ENCODE assay signal across 8 mouse cellular contexts in genomic region chr19:7310704-7311103, GRCm38 (mm10). TPM values are rescaled to one million over a fixed set of nuclear protein-coding genes. Genes with fewer than 3 reads are reported as not detected.
DNase-seq lines count a peak whose midpoint lies in the region; ATAC-seq and TF ChIP-seq lines count a peak whose summit lies in the region.

No protein-coding gene starts in this region.

- DNase-seq in T-cell, adult 2 months (ENCODE audit: low spot score), result peak; percentile 8
- DNase-seq in embryonic facial prominence, embryonic 11.5 days (ENCODE audit: low spot score), result peak; percentile 57
- DNase-seq in kidney, postnatal 14 days, result peak; percentile 84
- peak; percentile 75 for DNase-seq in lung, postnatal 25 days (ENCODE audit: low spot score)
- peak; percentile 57 to 73 for DNase-seq in spleen, postnatal 4 days (ENCODE audit: low spot score in 2 of 2)
- DNase-seq in natural killer cell, adult 2 months (ENCODE audit: low spot score in 2 of 2), result no peak

- H3K36me3 ChIP-seq in ES-Bruce4 (ENCODE audit: control insufficient read depth, insufficient read depth, low read length, poor library complexity, severe bottlenecking), result no peaks in the 10 kb centered on the region
- no peaks in the 10 kb centered on the region for H3K36me3 ChIP-seq in embryonic facial prominence, embryonic 11.5 days (replicated peaks; ENCODE audit: control insufficient read depth, insufficient read depth, low read depth, low read length)
- H3K36me3 ChIP-seq in heart, embryonic 14.5 days (ENCODE audit: control insufficient read depth, insufficient read depth, low read length), result no peaks in the 10 kb centered on the region

- TF ChIP-seq CTCF in ES-Bruce4 (IDR thresholded peaks at IDR 0.05; ENCODE audit: low read depth, low read length), result no peak

- TF ChIP-seq EP300 in ES-Bruce4 (IDR thresholded peaks at IDR 0.05; ENCODE audit: insufficient read depth, low read depth, low read length), result peak; percentile 81

- H3K4me3 ChIP-seq in ES-Bruce4 (ENCODE audit: low read depth, low read length), result no peak overlapping the region
- H3K4me3 ChIP-seq in embryonic facial prominence, embryonic 11.5 days (ENCODE audit: low read depth, low read length), result no peak overlapping the region
- no peak overlapping the region for H3K4me3 ChIP-seq in heart, embryonic 14.5 days (ENCODE audit: control insufficient read depth in 1 of 2, insufficient read depth in 1 of 2, low read depth in 1 of 2, low read length in 2 of 2)

- no peak for TF ChIP-seq POLR2A in ES-Bruce4 (IDR thresholded peaks at IDR 0.05; ENCODE audit: insufficient read depth, low read length)

- no peak overlapping the region for H3K4me2 ChIP-seq in embryonic facial prominence, embryonic 11.5 days (ENCODE audit: low read depth, low read length)
- peak overlapping the region; percentile 38 for H3K4me2 ChIP-seq in heart, embryonic 14.5 days (ENCODE audit: low read length)

- no peaks in the 10 kb centered on the region for H3K9me3 ChIP-seq in ES-Bruce4 (replicated peaks; ENCODE audit: control insufficient read depth, insufficient read depth, low read length, poor library complexity, severe bottlenecking)
- no peaks in the 10 kb centered on the region for H3K9me3 ChIP-seq in embryonic facial prominence, embryonic 11.5 days (replicated peaks; ENCODE audit: control insufficient read depth, low read length)
- H3K9me3 ChIP-seq in heart, embryonic 14.5 days (ENCODE audit: control insufficient read depth, low read length), result no peaks in the 10 kb centered on the region

- H3K27me3 ChIP-seq in ES-Bruce4 (ENCODE audit: control insufficient read depth, insufficient read depth, low read length, poor library complexity, severe bottlenecking), result no peaks in the 10 kb centered on the region
- no peaks in the 10 kb centered on the region for H3K27me3 ChIP-seq in embryonic facial prominence, embryonic 11.5 days (ENCODE audit: control insufficient read depth, insufficient read depth, low read length)
- no peaks in the 10 kb centered on the region for H3K27me3 ChIP-seq in heart, embryonic 14.5 days (ENCODE audit: control insufficient read depth, insufficient read depth, low read length)

- H3K9ac ChIP-seq in ES-Bruce4 (ENCODE audit: low read depth, poor library complexity, severe bottlenecking), result no peak overlapping the region
- H3K9ac ChIP-seq in embryonic facial prominence, embryonic 11.5 days (replicated peaks; ENCODE audit: low read length), result 0 out of 2 replicates have a peak overlapping the region, but pooled peaks have one; percentile 4
- peak overlapping the region; percentile 45 for H3K9ac ChIP-seq in heart, embryonic 14.5 days (ENCODE audit: low read length)

- H3K4me1 ChIP-seq in ES-Bruce4 (ENCODE audit: control insufficient read depth, insufficient read depth, low read length), result peaks cover 9% of the 10 kb centered on the region
- H3K4me1 ChIP-seq in embryonic facial prominence, embryonic 11.5 days (ENCODE audit: control insufficient read depth, insufficient read depth, low read length), result peaks cover 7% of the 10 kb centered on the region
- peaks cover 51 to 85% of the 10 kb centered on the region in 2 experiments for H3K4me1 ChIP-seq in heart, embryonic 14.5 days (ENCODE audit: control insufficient read depth in 2 of 2, insufficient read depth in 2 of 2, low read length in 2 of 2)

- peak overlapping the region; percentile 70 for H3K27ac ChIP-seq in ES-Bruce4 (ENCODE audit: insufficient read depth, low read length)
- peak overlapping the region; percentile 52 for H3K27ac ChIP-seq in embryonic facial prominence, embryonic 11.5 days (replicated peaks; ENCODE audit: low read depth, low read length)
- H3K27ac ChIP-seq in heart, embryonic 14.5 days (replicated peaks in 1 of 2; ENCODE audit: control insufficient read depth in 1 of 2, insufficient read depth in 1 of 2, low read depth in 2 of 2, low read length in 2 of 2), result peak overlapping the region; percentile 89 to 90

- 11% methylated on average over 5 of the region's 5 CpGs for WGBS in embryonic facial prominence, embryonic 11.5 days
- WGBS in heart, embryonic 14.5 days, result 8% methylated on average over 5 of the region's 5 CpGs

- no peak for ATAC-seq in embryonic facial prominence, embryonic 11.5 days (replicated peaks; ENCODE audit: insufficient number of reproducible peaks, low FRiP score, low TSS enrichment, low read depth)
- ATAC-seq in heart, embryonic 14.5 days (ENCODE audit: insufficient number of reproducible peaks, insufficient read depth, low FRiP score, low read depth), result peak; percentile 42; the same call in 1 of the 2 replicates

RNA-seq across cellular contexts. Expression of gene Mark2, which starts 31.0 kb away (rescaled TPM):
- 52.1 and 60.5 TPM in 2 replicates for polyA plus RNA-seq in ES-Bruce4 (2011; ENCODE audit: insufficient read depth, insufficient read length, low read depth, missing spikeins)
- 32.4 and 39.4 TPM in 2 replicates for polyA plus RNA-seq in embryonic facial prominence, embryonic 11.5 days (2014; fragmentation: Nextera tagmentation; extraction: Ambion mirVana)
- polyA plus RNA-seq in heart, embryonic 14.5 days (2014; fragmentation: Nextera tagmentation; extraction: Ambion mirVana), result 35.4 and 40.2 TPM in 2 replicates

RNA-seq across cellular contexts. Expression of gene Rcor2, which starts 43.6 kb away (rescaled TPM):
- 69.4 and 78.5 TPM in 2 replicates for polyA plus RNA-seq in ES-Bruce4 (2011; ENCODE audit: insufficient read depth, insufficient read length, low read depth, missing spikeins)
- 17.6 and 18.8 TPM in 2 replicates for polyA plus RNA-seq in embryonic facial prominence, embryonic 11.5 days (2014; fragmentation: Nextera tagmentation; extraction: Ambion mirVana)
- 6.1 and 10.7 TPM in 2 replicates for polyA plus RNA-seq in heart, embryonic 14.5 days (2014; fragmentation: Nextera tagmentation; extraction: Ambion mirVana)

Comparison
In these comparisons a context has a peak if more than half of its experiments do, and no peak if none do; other contexts are left out.
1. DNase-seq: peak in T-cell, adult 2 months (single experiment), embryonic facial prominence, embryonic 11.5 days (single experiment), kidney, postnatal 14 days (single experiment), lung, postnatal 25 days (single experiment) and spleen, postnatal 4 days (2 of 2); none in natural killer cell, adult 2 months (0 of 2).
2. Peak in every context shown above with its lines, with median percentiles within 50 percentile points of each other: H3K27ac ChIP-seq.